Mouse (Mus musculus): Measurements from ENCODE around the gene Sema5a.
A peak's percentile ranks its signal among the peaks of the same experiment; 100 is the strongest.

Gene Sema5a

DNA sequence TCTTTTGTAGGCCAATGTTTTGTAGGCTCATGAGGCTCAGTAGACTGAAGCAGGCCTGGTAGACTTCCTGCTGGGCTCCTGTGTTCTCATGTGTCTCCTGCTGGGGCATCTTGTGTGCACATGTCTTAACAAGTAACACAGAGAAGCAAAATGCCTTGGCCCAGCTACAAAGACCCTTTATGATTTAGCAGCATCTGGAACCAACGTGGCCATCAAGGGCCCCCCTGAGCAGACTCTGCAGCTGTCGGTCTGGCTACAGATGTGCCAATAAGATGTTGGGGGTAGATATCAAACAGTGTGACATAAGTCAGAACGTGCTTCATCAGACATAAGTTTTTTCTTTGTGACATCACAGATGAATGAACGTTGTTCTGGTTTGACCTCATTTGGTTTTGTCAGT lies 123.2 kb downstream of the Sema5a start:
- DNase-seq (ENCODE audit: low spot score): no peak

DNA sequence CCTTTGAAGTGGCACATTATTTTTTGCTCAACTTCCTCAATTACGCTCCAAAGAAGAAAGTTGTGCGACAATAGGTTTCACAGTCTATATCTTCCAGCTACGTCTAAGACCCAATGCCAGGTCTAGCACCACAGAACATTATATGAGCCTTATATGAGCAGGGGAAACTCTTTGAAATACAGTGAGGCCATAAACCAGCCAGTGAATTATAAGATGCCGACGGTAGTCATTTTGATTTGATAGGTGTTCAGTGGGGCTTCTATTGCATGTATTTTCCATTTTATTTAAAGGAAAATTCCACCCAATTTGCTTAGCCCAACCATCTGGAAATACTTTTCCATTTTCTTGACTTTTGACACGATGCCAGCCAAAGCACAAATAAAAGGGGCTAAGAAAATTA lies 126.3 kb downstream of the Sema5a start:
- no peak for DNase-seq (ENCODE audit: low spot score)

DNA sequence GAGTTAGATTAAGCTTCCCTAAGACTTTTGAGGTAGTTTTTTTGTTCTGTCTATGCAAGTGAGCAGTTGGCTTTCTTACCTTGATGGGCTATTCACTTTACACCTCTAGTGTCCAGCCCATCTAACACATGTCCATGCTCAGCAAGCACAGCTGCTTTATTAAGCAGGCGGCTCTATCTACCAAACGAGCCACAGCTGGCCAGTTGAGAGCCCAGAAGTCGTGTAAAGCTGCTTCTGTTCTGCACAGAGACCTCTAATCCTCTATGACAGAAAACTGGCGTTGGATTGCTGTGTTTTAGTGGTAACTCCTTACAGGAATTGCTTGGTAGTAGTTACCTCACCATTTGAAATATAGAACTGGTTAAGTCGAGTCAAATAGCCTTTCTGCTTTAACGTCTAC lies 126.8 kb downstream of the Sema5a start:
- DNase-seq (ENCODE audit: low spot score): no peak

- no peak for DNase-seq (ENCODE audit: low spot score)
Observed at GRCm38 (mm10) chr15:32376326-32376725, 131.7 kb downstream of the Sema5a start.

- no peak for DNase-seq (ENCODE audit: low spot score)
Observed at GRCm38 (mm10) chr15:32377781-32378180, 133.2 kb downstream of the Sema5a start.

DNA sequence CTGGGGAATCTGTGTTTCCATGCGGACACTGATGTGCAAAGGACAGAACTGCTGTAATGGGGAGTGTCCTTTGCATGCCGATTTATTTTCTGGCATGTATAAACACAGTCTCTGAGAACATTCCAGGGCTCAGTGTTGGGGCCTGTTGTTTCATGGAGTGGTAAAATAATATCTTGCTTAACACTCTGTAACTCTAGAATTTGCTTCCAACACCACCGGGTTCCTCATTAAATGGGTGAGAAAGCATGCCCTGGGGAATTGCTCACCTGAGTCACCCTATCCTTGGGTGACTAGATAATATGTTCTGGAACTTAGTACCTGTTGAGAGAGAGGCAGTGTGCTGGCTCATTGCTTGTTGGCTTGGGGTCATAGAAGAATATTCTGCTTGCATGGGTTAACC lies 135.7 kb downstream of the Sema5a start:
- peak; percentile 64 for DNase-seq (ENCODE audit: low spot score)

- DNase-seq (ENCODE audit: low spot score): no peak
Observed at GRCm38 (mm10) chr15:32382930-32383481, 138.4 kb downstream of the Sema5a start.

DNA sequence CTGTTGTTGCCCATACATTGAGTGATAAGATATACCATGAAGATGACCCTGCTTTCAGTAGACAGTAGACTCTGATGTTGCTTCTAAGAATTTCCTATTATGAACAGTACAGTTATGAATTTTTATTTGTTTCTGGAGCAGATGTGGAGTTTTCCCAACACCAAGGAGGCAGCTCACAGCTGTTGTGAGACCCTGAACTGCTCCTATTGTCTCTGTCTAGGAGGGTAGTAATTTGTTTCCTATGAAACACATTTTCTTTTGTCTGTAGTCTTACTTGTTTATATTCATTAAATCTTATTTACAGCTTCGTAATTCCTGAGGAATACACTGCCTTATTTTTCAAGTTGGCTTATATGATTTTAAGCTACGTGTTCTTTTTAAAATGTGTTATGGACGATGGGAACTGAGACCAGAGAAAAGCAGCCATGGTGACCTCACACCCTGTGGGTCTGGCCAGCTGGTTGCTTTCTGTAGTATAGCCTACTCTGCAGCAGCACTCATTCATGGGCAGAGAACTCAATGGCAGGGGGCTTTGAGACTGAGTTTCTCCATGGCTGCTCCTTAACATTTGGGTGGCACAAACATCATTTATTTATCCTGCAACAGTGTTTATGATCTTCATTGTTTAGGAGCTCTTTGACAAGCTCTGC lies 151.8 kb downstream of the Sema5a start:
- no peak for DNase-seq (ENCODE audit: low spot score)

GRCm38 (mm10) chr15:32397064-32397463 lies 152.5 kb downstream of the Sema5a start:
- DNase-seq (ENCODE audit: low spot score): no peak

DNA sequence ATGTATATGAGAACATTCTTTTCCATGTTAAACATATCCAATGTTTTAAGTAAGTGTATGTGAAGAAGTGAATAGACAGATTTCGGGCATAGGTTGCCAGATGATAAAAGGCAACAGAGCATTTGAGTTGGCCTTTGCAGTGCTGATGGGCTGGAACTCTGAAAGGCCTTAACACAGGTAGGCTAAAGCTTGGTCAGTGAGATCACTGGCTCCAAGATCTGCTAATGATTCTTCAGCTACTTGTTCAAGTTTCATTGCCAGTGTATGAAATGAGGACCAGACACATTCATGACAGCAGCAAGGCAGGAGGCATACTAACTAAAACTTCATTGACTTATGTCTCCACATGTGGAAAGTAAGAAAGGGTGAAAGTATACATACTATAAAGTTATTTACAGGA lies 154.1 kb downstream of the Sema5a start:
- no peak for DNase-seq (ENCODE audit: low spot score)

DNA sequence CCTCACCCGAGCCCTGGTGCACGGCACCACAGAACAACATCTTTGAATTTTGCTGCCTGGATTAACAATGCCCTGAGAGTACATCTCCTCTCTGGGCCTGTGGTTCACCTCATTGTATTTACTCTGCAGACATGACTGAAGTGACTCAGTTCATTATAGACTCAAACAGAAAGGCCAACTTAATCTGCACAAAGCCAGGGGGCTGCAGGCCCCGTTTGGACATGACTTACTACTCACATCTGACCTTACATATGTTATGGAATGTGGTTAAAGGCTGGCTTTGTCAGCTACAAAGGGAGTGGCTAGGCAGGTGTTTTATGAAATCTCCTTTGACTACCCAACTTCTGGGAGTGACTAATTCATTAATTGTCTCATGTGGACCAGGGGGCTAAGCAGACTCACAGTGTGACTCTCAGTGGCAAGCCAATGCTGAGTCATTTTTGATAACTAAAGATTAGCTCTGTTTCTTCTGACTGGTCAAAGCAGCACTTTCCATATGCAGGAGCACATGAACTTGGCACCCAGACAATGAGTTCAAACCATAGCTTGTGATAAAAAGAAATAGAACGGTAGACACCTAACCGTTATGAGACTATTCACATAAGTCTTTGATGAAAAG lies 157.4 kb downstream of the Sema5a start:
- no peak for DNase-seq (ENCODE audit: low spot score)

- no peak for DNase-seq (ENCODE audit: low spot score)
Observed at GRCm38 (mm10) chr15:32403321-32403720, 158.7 kb downstream of the Sema5a start.

GRCm38 (mm10) chr15:32406436-32406835 lies 161.8 kb downstream of the Sema5a start:
- DNase-seq (ENCODE audit: low spot score): no peak

- DNase-seq (ENCODE audit: low spot score): no peak
Observed at GRCm38 (mm10) chr15:32407766-32408165, 163.2 kb downstream of the Sema5a start.

- DNase-seq (ENCODE audit: low spot score): no peak
Observed at GRCm38 (mm10) chr15:32416291-32416690, 171.7 kb downstream of the Sema5a start.

DNA sequence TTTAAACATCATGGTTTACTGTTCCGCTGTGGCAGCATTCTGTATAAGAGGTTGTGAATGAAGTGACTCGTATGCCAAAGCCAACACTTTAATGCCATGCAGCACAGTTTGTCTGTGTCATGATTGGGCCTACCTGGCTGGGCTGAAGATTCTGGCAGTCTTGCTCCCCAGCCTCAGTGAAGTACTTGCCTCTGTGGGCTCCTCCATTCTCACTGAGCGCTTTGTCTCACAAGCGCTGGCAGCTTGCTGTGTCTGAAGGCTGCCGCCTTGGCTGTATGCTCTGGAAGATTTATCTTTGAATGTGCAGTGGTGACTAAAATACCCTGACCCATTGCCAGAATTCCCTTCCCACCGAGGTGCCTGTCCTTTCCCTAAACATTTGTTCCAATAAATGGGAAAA lies 178.0 kb downstream of the Sema5a start:
- DNase-seq (ENCODE audit: low spot score): no peak

DNA sequence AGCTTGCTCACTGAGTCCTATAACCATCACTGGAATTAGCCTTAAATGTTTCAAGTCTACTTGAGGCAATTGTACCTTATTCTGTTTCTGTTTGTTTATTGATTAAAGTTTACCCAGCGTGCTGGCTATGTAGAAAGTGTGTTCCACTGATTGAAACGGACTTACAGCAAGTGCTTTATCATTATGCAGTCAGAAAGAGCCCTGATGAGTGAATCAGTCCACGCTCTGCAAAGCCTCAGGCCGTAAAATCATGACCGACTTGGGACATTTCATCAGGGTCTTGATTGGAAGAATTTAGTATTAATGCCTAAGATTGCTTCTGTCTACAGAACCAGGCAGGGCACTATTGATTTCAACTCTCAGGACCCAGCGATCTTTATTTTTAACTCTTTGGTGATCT lies 178.5 kb downstream of the Sema5a start:
- no peak for DNase-seq (ENCODE audit: low spot score)

DNA sequence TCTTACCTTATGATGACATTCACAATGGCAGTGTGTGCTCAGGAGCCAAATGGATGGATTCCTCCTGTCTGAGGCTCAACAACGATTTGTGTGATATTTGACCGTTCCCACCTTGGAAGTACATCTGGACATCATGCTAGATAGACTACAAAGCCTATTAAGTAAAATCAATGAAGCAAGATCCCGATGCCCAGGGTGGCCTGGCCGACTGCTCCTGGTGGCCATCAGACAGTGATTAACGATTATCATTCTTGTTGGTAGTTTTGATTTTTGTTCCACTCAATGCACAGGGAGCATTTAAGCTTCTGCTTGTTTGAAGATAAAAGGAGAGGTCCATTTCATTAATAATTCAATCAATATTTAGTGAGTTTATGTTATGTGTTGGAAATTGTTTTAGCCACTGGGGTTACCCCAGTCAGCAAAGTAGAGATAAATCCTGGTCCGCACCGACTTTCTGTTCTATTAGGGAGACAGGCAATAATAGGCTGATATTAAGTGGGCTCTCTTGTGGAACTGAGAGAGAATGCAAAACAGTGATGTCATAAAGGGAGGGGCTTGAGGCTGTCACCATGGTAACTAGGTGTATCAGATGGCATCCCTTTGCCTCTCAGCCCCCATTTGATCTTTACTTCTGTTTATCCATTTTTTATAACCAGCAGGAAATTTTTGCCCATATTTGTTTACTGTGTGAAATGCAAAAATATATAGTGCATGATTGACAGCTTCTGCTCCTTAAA lies 182.7 kb downstream of the Sema5a start:
- DNase-seq (ENCODE audit: low spot score): no peak

- DNase-seq (ENCODE audit: low spot score): no peak
Observed at GRCm38 (mm10) chr15:32432927-32433832, 188.6 kb downstream of the Sema5a start.

- DNase-seq (ENCODE audit: low spot score): no peak
Observed at GRCm38 (mm10) chr15:32433833-32434155, 189.2 kb downstream of the Sema5a start.

GRCm38 (mm10) chr15:32434274-32434673 lies 189.7 kb downstream of the Sema5a start:
- no peak for DNase-seq (ENCODE audit: low spot score)

GRCm38 (mm10) chr15:32437654-32438053 lies 193.0 kb downstream of the Sema5a start:
- DNase-seq (ENCODE audit: low spot score): peak; percentile 88

Measured in adipocyte (in vitro differentiated cells).